Mouse (Mus musculus) CH12.LX (cell line): ENCODE measurements around the gene Mfsd4a. TPM values are rescaled to one million over a fixed set of nuclear protein-coding genes. Genes with fewer than 3 reads are reported as not detected.

Source experiments
- DNase-seq: peaks from one replicate; pipeline ENCODE4 v3.0.0-alpha.2; 2013; ENCODE audit errors: extremely low read depth
- H3K27ac ChIP-seq: 2 replicates; pipeline ENCODE4 v1.5.1; 2012; ENCODE audit warnings: low read depth, mild to moderate bottlenecking, control low read depth, moderate library complexity; ENCODE audit not compliant: insufficient read depth
- H3K27me3 ChIP-seq: replicated peaks from 2 replicates; pipeline ENCODE3; 2012; ENCODE audit warnings: inconsistent platforms
- H3K36me3 ChIP-seq, 2 experiments: replicated peaks in 1 of 2; 2 replicates each; pipeline versions ENCODE3 to v1.6.1; 2012; ENCODE audit warnings: inconsistent platforms in 1 of 2, low read length in 1 of 2, mild to moderate bottlenecking in 1 of 2, mixed read lengths in 1 of 2, moderate library complexity in 1 of 2; ENCODE audit not compliant: control insufficient read depth in 1 of 2, insufficient read depth in 1 of 2
- H3K4me1 ChIP-seq, 2 experiments: 2 replicates each; pipeline ENCODE4 v1.6.1; 2012; ENCODE audit warnings: inconsistent platforms in 1 of 2, moderate library complexity in 1 of 2; ENCODE audit not compliant: insufficient read depth in 2 of 2, control insufficient read depth in 1 of 2
- H3K4me2 ChIP-seq: 2 replicates; pipeline ENCODE4 v1.6.1; 2012; ENCODE audit warnings: low read depth, mild to moderate bottlenecking, control low read depth; ENCODE audit not compliant: poor library complexity, insufficient read depth, severe bottlenecking
- H3K4me3 ChIP-seq, 3 experiments: fragments of 150-350 bp in 1 of 3; sonication (generic) in 1 of 3; replicated peaks in 1 of 3; 2 replicates each; pipeline versions ENCODE3 to v1.5.1; 2011 to 2012; ENCODE audit warnings: low read depth in 2 of 3, low read length in 2 of 3, mild to moderate bottlenecking in 2 of 3, moderate library complexity in 2 of 3, control low read depth in 1 of 3, improper control_type of control experiment in 1 of 3, inconsistent platforms in 1 of 3, mixed read lengths in 1 of 3; ENCODE audit not compliant: poor library complexity in 1 of 3
- H3K79me2 ChIP-seq: replicated peaks from 2 replicates; pipeline ENCODE4 v1.6.1; 2012; ENCODE audit warnings: mild to moderate bottlenecking, moderate library complexity; ENCODE audit not compliant: control insufficient read depth, poor library complexity, insufficient read depth, severe bottlenecking; ENCODE audit errors: extremely low read depth
- H3K9ac ChIP-seq: 2 replicates; pipeline ENCODE4 v1.6.1; 2012; ENCODE audit warnings: low read depth, mild to moderate bottlenecking, control low read depth, moderate library complexity; ENCODE audit not compliant: insufficient read depth
- H3K9me3 ChIP-seq: replicated peaks from 2 replicates; pipeline ENCODE3; 2012; ENCODE audit warnings: low read length, inconsistent platforms, mixed read lengths
- BHLHE40 ChIP-seq: IDR thresholded peaks from 2 replicates; pipeline ENCODE4 v1.6.1; 2011; ENCODE audit warnings: mild to moderate bottlenecking, low read depth, low read length, improper control_type of control experiment
- CHD1 ChIP-seq: IDR thresholded peaks from 2 replicates; pipeline ENCODE4 v1.6.1; 2012; ENCODE audit warnings: low read depth, low read length, improper control_type of control experiment, inconsistent platforms
- CHD2 ChIP-seq: IDR thresholded peaks from 2 replicates; pipeline ENCODE4 v1.6.1; 2011; ENCODE audit warnings: low read length, improper control_type of control experiment
- E2F4 ChIP-seq: IDR thresholded peaks from 2 replicates; pipeline ENCODE4 v1.6.1; 2011; ENCODE audit warnings: low read depth, low read length, improper control_type of control experiment; ENCODE audit not compliant: insufficient replicate concordance
- EP300 ChIP-seq: IDR thresholded peaks from 2 replicates; pipeline ENCODE4 v1.6.1; 2011; ENCODE audit warnings: low read length, improper control_type of control experiment
- MAFK ChIP-seq: IDR thresholded peaks from 2 replicates; pipeline ENCODE4 v1.6.1; 2011; ENCODE audit warnings: low read length, improper control_type of control experiment; ENCODE audit not compliant: insufficient replicate concordance
- MAX ChIP-seq: IDR thresholded peaks from 2 replicates; pipeline ENCODE4 v1.6.1; 2011; ENCODE audit warnings: low read length, improper control_type of control experiment
- MEF2A ChIP-seq: IDR thresholded peaks from 2 replicates; pipeline ENCODE4 v1.6.1; 2014; ENCODE audit warnings: low read depth, mild to moderate bottlenecking, inconsistent platforms, low read length, improper control_type of control experiment, borderline replicate concordance
- MYC ChIP-seq: IDR thresholded peaks from 2 replicates; pipeline ENCODE4 v1.6.1; 2011; ENCODE audit warnings: low read depth, mild to moderate bottlenecking, improper control_type of control experiment, low read length
- PAX5 ChIP-seq: IDR thresholded peaks from 2 replicates; pipeline ENCODE4 v1.6.1; 2012; ENCODE audit warnings: low read length, inconsistent platforms, mixed read lengths
- RAD21 ChIP-seq: IDR thresholded peaks from 2 replicates; pipeline ENCODE4 v1.6.1; 2011; ENCODE audit warnings: low read depth, mild to moderate bottlenecking, low read length, improper control_type of control experiment, moderate library complexity
- SIN3A ChIP-seq: IDR thresholded peaks from 2 replicates; pipeline ENCODE4 v1.6.1; 2012; ENCODE audit warnings: low read length, improper control_type of control experiment, inconsistent platforms
- SMC3 ChIP-seq: IDR thresholded peaks from 2 replicates; pipeline ENCODE4 v1.6.1; 2011; ENCODE audit warnings: low read depth, low read length, improper control_type of control experiment
- TCF12 ChIP-seq: IDR thresholded peaks from 2 replicates; pipeline ENCODE4 v1.6.1; 2014; ENCODE audit warnings: low read depth, mild to moderate bottlenecking, inconsistent platforms, low read length, improper control_type of control experiment
- USF1 ChIP-seq: IDR thresholded peaks from 2 replicates; pipeline ENCODE4 v1.6.1; 2014; ENCODE audit warnings: low read depth, mild to moderate bottlenecking, inconsistent platforms, low read length, improper control_type of control experiment
- ZKSCAN1 ChIP-seq: IDR thresholded peaks from 2 replicates; pipeline ENCODE4 v1.6.1; 2012; ENCODE audit warnings: low read depth, inconsistent platforms, low read length, improper control_type of control experiment, borderline replicate concordance
- dilution Hi-C: fragments of 300-500 bp; cut with MboI; formaldehyde crosslinking; loops from 2 replicates; pipeline ENCODE4 v1.14.3; 2020; ENCODE audit warnings: low sequenced_read_pairs; ENCODE audit not compliant: extremely low pct_unique_long_range_greater_than_20kb, extremely low pct_ligation_motif_present
- in situ Hi-C: fragments of 300-500 bp; cut with MboI; formaldehyde crosslinking; loops from 3 replicates; pipeline ENCODE4 v1.14.3; 2019; ENCODE audit warnings: low sequenced_read_pairs, low pct_ligation_motif_present, low pct_unique_long_range_greater_than_20kb, mixed read lengths
- polyA plus RNA-seq: library from polyadenylated mRNA; unstranded; fragments of >175 nt; gene quantifications from 2 replicates; pipeline ENCODE4 v1.2.1, GENCODE M21; 2012; ENCODE audit warnings: low read depth; ENCODE audit not compliant: insufficient read length
- total RNA-seq, 2 experiments: library from RNA; depleted of rRNA; stranded (reverse); fragments of 300-350 nt in 1 of 2; fragments of >200 nt in 1 of 2; gene quantifications; 2 replicates each; pipeline ENCODE4 v1.2.3; 2012 to 2014

Gene Mfsd4a
- total and polyA plus RNA-seq, 3 experiments, result 1.4 to 11.8 (median 5.2) TPM

DNA sequence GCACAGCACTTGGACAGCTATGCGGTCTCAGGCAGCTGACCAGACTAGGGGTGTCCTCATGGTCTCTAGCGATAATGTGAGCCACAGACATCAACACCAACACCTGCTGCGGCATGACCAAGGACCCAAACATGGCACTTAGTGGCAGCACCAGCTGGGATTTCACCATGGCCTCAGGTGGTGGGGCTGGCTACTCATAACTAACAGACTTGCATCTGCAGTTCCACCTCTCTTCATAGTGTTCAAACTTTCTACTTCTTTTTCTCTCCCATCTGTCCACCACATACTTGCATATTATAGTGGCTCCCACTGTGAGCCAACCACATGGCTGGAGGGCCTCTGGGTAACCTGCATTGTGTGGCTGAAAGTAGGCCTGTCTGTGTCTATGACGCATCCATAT is 25.4 kb upstream of the Mfsd4a start:
- Histone ChIP-seq H3K9me3 (no peaks in the 10 kb centered on the region), H3K27me3 (peaks cover 8% of the 10 kb centered on the region), H3K4me3 (no peak overlapping the region), H3K9ac (no peak overlapping the region), H3K79me2 (no peaks in the 10 kb centered on the region), H3K27ac (no peak overlapping the region), H3K36me3 (no peaks in the 10 kb centered on the region), H3K4me1 (peaks cover 8 to 30% of the 10 kb centered on the region in 2 experiments), H3K4me2 (no peak overlapping the region)
- in situ Hi-C loops (no loop called here), dilution Hi-C loops (no loop called here)
- DNase-seq, result peak; percentile 66
- TF ChIP-seq MYC (peak; percentile 60; the same call in 1 of the 2 replicates), BHLHE40 (peak; percentile 49), RAD21 (no peak), PAX5 (no peak), MAX (peak; percentile 55), MAFK (no peak), EP300 (peak; percentile 71), E2F4 (no peak), SIN3A (no peak), SMC3 (no peak), MEF2A (0 out of 2 replicates have a peak, but pooled peaks have one; percentile 38), TCF12 (peak; percentile 91)

DNA sequence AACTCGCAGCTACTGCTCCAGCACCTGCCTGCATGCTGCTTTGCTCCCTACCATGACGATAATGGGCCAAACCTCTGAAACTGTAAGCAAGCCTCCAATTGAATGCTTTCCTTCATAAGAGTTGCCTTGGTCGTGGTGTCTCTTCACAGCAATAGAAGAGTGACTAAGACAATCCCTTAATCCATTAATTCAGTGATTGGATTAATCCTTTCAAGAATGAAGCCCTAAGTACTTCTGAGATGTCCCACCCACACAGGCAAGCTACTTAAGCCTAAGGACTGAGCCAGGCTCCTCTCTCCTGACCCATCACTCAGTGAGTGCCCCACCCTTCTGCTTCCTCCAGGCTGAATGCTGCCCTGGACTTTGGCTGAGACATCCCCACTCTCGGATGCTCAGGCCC is 22.4 kb upstream of the Mfsd4a start:
- no peak overlapping the region for H3K4me3 ChIP-seq
- TF ChIP-seq USF1, result no peak
- no peak overlapping the region for H3K27ac ChIP-seq
- peaks cover 7% of the 10 kb centered on the region for H3K27me3 ChIP-seq
- H3K4me2 ChIP-seq, result no peak overlapping the region
- H3K36me3 ChIP-seq, result no peaks in the 10 kb centered on the region
- dilution Hi-C loops, result no loop called here
- no peak for DNase-seq
- H3K9ac ChIP-seq, result no peak overlapping the region
- peaks cover 8 to 23% of the 10 kb centered on the region in 2 experiments for H3K4me1 ChIP-seq
- H3K9me3 ChIP-seq, result no peaks in the 10 kb centered on the region
- no peaks in the 10 kb centered on the region for H3K79me2 ChIP-seq
- in situ Hi-C loops, result no loop called here

DNA sequence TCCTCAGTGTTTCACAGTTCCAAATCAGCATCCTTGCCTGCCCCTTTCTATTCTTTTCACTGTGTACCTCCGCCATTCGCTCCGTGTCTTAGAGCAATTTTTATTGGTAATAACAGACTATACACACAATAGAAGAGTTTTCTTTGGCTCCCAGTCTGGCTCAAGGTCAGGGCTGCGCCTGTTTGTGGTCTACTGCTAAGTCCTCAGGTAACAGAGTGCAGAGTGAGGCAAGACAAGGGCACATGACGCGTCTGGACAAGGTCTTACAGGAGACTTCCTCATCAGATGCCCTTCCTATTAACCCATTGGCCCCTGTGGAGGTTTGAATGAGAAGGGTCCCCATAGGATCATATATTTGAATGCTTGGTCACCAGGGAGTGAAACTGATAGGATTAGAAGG is 21.9 kb upstream of the Mfsd4a start:
- Histone ChIP-seq H3K9me3 (no peaks in the 10 kb centered on the region), H3K27ac (no peak overlapping the region), H3K4me3 (no peak overlapping the region), H3K27me3 (peaks cover 7% of the 10 kb centered on the region), H3K36me3 (no peaks in the 10 kb centered on the region), H3K4me2 (no peak overlapping the region), H3K9ac (no peak overlapping the region), H3K4me1 (peaks cover 8 to 25% of the 10 kb centered on the region in 2 experiments), H3K79me2 (no peaks in the 10 kb centered on the region)
- DNase-seq, result no peak
- dilution Hi-C loops (no loop called here), in situ Hi-C loops (no loop called here)
- TF ChIP-seq CHD2, result no peak
- no peak for TF ChIP-seq E2F4
- TF ChIP-seq ZKSCAN1, result no peak
- no peak for TF ChIP-seq CHD1
- TF ChIP-seq SIN3A, result no peak
- no peak for TF ChIP-seq SMC3
